Mouse (Mus musculus): Measurements from ENCODE around the gene Igfbp2.

DNA sequence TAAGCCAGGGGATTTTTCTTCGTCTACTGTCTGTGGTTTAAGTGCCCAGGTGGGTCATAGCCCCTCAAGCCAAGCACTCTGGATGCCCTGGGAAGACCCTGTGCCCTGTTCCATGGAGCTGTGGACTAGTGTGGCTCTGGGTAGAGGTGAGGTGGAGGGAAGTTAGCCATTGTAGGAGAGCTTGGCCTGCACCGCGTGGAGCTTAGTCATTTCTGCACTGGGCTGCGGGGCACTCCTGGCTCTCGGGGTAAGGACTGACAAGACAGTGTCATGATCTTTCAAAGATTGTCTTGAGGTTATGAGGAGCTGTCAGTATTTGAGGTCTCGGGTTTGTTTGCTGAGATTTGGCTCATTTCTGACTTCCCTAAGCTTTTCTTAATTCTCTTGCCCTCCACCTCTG lies 20.4 kb downstream of the Igfbp2 start:
- TF ChIP-seq CTCF (IDR thresholded peaks at IDR 0.05) (no peak), EP300 (IDR thresholded peaks at IDR 0.05) (no peak)

All from lung, postnatal 0 days (tissue).